Mouse (Mus musculus): ENCODE data around the gene Entpd3.

The Entpd3 gene

GRCm38 (mm10) chr9:120582619-120583308 is 43.1 kb downstream of the Entpd3 start:
- peak; percentile 76 to 87 for DNase-seq

- no peak for DNase-seq
Measured at GRCm38 (mm10) chr9:120583314-120583713, 43.7 kb downstream of the Entpd3 start.

GRCm38 (mm10) chr9:120586546-120586945 is 46.9 kb downstream of the Entpd3 start:
- peak in 1 of 2 experiments; percentile 61 for DNase-seq

- no peak for DNase-seq
Measured at GRCm38 (mm10) chr9:120591490-120591889, 51.9 kb downstream of the Entpd3 start.

- no peak for DNase-seq
Measured at GRCm38 (mm10) chr9:120593383-120594101, 53.9 kb downstream of the Entpd3 start.

GRCm38 (mm10) chr9:120594839-120595238 is 55.2 kb downstream of the Entpd3 start:
- DNase-seq = no peak

GRCm38 (mm10) chr9:120595306-120595705 is 55.7 kb downstream of the Entpd3 start:
- no peak for DNase-seq

GRCm38 (mm10) chr9:120601488-120602171 is 62.0 kb downstream of the Entpd3 start:
- DNase-seq = no peak

GRCm38 (mm10) chr9:120602172-120602838 is 62.7 kb downstream of the Entpd3 start:
- no peak for DNase-seq

GRCm38 (mm10) chr9:120602839-120603511 is 63.4 kb downstream of the Entpd3 start:
- peak; percentile 26 to 34 for DNase-seq

GRCm38 (mm10) chr9:120603512-120603908 is 63.9 kb downstream of the Entpd3 start:
- DNase-seq = no peak

- DNase-seq = no peak
Measured at GRCm38 (mm10) chr9:120603956-120604355, 64.3 kb downstream of the Entpd3 start.

- DNase-seq = no peak
Measured at GRCm38 (mm10) chr9:120611055-120611454, 71.4 kb downstream of the Entpd3 start.

- DNase-seq = no peak
Measured at GRCm38 (mm10) chr9:120614059-120614458, 74.4 kb downstream of the Entpd3 start.

Measured in thymus, adult 18-20 months (tissue).